Mouse (Mus musculus) lung, embryonic 14.5 days (tissue): ENCODE measurements at regions not wholly inside any gene's neighbourhood (a gene's known extent, or its start where the extent isn't known, plus 50 kb on each side); places are given as distances from the start of the nearest gene placed in this dataset.

Source experiments
- ATAC-seq: fragments of 200-750 bp; cut with Nextera tagmentation; 2 replicates; pipeline ENCODE4 v1.8.0; 2017; ENCODE audit warnings: mild to moderate bottlenecking, moderate TSS enrichment, moderate library complexity; ENCODE audit not compliant: insufficient read depth
- DNase-seq: peaks from one replicate; pipeline ENCODE4 v3.0.0-alpha.2; 2015
- H3K27ac ChIP-seq: fragments of 300-500 bp; sonication (generic); 2 replicates; pipeline ENCODE4 v1.5.1; 2014; ENCODE audit warnings: low read depth, mild to moderate bottlenecking, moderate library complexity
- H3K27me3 ChIP-seq: fragments of 300-500 bp; sonication (generic); 2 replicates; pipeline ENCODE4 v1.6.1; 2014; ENCODE audit warnings: low read length, control low read depth; ENCODE audit not compliant: insufficient read depth
- H3K36me3 ChIP-seq: fragments of 300-500 bp; sonication (generic); 2 replicates; pipeline ENCODE4 v1.6.1; 2014; ENCODE audit warnings: control low read depth; ENCODE audit not compliant: insufficient read depth
- H3K4me1 ChIP-seq: fragments of 300-500 bp; sonication (generic); 2 replicates; pipeline ENCODE4 v1.6.1; 2014; ENCODE audit warnings: antibody characterized with exemption, control low read depth; ENCODE audit not compliant: insufficient read depth
- H3K4me2 ChIP-seq: fragments of 300-500 bp; sonication (generic); 2 replicates; pipeline ENCODE4 v1.6.1; 2014; ENCODE audit warnings: mild to moderate bottlenecking
- H3K4me3 ChIP-seq: fragments of 300-500 bp; sonication (generic); 2 replicates; pipeline ENCODE4 v1.5.1; 2014; ENCODE audit warnings: low read depth, low read length
- H3K9ac ChIP-seq: fragments of 300-500 bp; sonication (generic); 2 replicates; pipeline ENCODE4 v1.6.1; 2014
- H3K9me3 ChIP-seq: fragments of 300-500 bp; sonication (generic); 2 replicates; pipeline ENCODE4 v1.6.1; 2016; ENCODE audit warnings: low read depth, low read length, control low read depth
- CTCF ChIP-seq: IDR thresholded peaks from 2 replicates; pipeline ENCODE4 v1.5.1; 2016; ENCODE audit warnings: antibody characterized with exemption, low read depth
- WGBS: fragments of 180-500 bp; shearing (Covaris S2); extraction: QIAGEN DNeasy Blood & Tissue Kit; methylation state at CpG from one replicate; pipeline ENCODE4 v1.1.7; 2014; 5-methylcytosine and 5-hydroxymethylcytosine counted together

DNA sequence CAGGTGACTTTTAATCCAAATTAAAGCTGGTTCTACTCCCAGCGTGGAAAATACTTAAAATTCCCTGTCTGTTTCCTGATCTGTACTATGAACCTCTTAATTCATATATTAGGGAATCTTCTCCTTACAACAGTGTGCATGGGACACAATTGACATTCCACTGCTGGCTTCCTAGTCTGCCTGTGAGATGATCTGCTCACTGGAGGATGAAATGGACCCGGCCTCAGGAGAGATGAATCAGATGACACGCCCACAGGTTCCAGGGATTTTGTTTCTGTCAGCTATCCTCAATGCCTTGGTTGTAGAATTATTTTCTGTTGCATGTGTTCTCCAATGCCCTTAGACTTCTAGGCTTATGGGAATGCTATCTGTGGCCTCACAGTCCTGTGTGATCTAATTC, 231.9 kb upstream of the Ntm start:
- Histone ChIP-seq H3K4me1 (no peaks in the 10 kb centered on the region), H3K4me2 (no peak overlapping the region), H3K36me3 (no peaks in the 10 kb centered on the region), H3K9me3 (no peaks in the 10 kb centered on the region), H3K4me3 (no peak overlapping the region), H3K27ac (no peak overlapping the region), H3K27me3 (no peaks in the 10 kb centered on the region), H3K9ac (no peak overlapping the region)
- no peak for TF ChIP-seq CTCF
- no peak for DNase-seq
- 83% methylated on average over 3 of the region's 3 CpGs for WGBS
- ATAC-seq, result no peak

DNA sequence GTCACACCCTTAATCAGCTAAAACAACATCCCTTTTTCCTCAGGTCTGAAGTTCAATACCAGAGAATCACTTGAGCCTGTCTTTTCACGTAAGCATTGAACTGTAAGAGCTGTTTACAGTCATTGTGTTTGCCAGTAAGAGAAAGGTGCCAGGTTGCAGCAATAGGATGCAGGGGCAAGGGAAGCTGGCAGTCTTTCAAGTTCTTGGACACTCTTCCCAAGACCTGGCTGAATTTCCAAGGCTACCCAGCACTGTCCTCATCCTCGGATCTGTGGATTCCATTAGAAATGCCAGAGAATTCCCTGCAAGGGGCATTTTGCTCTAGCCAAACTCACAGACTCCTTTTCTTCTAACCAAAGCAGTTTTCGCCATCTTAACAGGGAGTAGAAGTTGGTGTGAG, 224.5 kb upstream of the Snx19 start:
- Histone ChIP-seq H3K27me3 (no peaks in the 10 kb centered on the region), H3K9me3 (no peaks in the 10 kb centered on the region), H3K36me3 (no peaks in the 10 kb centered on the region), H3K4me2 (no peak overlapping the region), H3K9ac (no peak overlapping the region), H3K27ac (no peak overlapping the region), H3K4me1 (no peaks in the 10 kb centered on the region), H3K4me3 (no peak overlapping the region)
- no peak for ATAC-seq
- no peak for TF ChIP-seq CTCF
- no peak for DNase-seq
- WGBS, result 83% methylated on average over 3 of the region's 3 CpGs

DNA sequence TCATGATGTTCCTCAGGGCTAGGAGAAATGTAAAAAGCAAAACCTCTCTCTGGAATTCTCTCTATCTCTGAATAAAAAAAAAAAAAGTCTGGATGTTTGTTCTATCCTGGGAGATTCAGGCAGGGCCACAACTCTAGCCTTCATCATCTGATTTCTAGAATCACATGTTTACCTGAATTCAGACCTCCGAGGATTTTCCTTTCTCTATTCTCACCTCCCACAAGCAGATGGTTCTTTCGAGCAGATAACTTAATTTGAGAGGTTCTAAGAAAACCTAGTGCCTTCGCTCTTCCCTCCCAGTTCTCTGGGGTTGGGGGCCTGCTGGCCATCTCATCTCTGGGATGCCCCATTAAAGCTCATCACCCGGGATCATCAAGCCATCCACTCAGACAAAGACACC, 219.3 kb upstream of the Snx19 start:
- no peak for TF ChIP-seq CTCF
- DNase-seq, result no peak
- H3K27me3 ChIP-seq, result no peaks in the 10 kb centered on the region

DNA sequence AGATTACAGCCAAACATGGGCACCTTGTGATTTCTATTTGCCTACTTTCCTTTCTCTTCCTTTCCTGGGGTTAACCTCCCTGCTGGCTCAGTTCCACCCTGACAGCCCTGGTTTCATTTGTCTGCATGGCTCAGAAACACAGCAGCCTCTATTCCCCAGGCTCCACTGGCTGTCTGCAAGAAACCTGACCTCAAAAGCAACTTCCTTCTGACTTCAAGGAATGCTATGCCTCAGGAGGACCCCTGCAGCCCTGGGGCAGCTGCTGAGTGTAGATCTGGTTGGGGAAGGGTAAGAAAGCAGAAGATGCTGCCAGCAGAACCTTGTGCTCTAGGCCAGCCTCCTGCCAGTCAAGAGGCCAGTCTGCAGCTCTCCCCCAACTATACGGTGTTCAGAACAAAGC, 217.1 kb upstream of the Snx19 start:
- WGBS, result 77% methylated on average over 1 of the region's 1 CpGs
- Histone ChIP-seq H3K9me3 (no peaks in the 10 kb centered on the region), H3K4me1 (no peaks in the 10 kb centered on the region), H3K27me3 (no peaks in the 10 kb centered on the region), H3K9ac (no peak overlapping the region), H3K27ac (no peak overlapping the region), H3K4me2 (no peak overlapping the region), H3K36me3 (no peaks in the 10 kb centered on the region), H3K4me3 (no peak overlapping the region)
- no peak for ATAC-seq
- DNase-seq, result no peak
- no peak for TF ChIP-seq CTCF

More for the DNA sequence above, 219.3 kb upstream of the Snx19 start:
- H3K9me3 ChIP-seq, result no peaks in the 10 kb centered on the region
- H3K4me2 ChIP-seq, result no peak overlapping the region
- H3K27ac ChIP-seq, result no peak overlapping the region
- H3K4me1 ChIP-seq, result no peaks in the 10 kb centered on the region
- no peak overlapping the region for H3K9ac ChIP-seq
- no peak for ATAC-seq
- WGBS, result 77% methylated on average over 4 of the region's 4 CpGs
- no peaks in the 10 kb centered on the region for H3K36me3 ChIP-seq
- H3K4me3 ChIP-seq, result no peak overlapping the region

DNA sequence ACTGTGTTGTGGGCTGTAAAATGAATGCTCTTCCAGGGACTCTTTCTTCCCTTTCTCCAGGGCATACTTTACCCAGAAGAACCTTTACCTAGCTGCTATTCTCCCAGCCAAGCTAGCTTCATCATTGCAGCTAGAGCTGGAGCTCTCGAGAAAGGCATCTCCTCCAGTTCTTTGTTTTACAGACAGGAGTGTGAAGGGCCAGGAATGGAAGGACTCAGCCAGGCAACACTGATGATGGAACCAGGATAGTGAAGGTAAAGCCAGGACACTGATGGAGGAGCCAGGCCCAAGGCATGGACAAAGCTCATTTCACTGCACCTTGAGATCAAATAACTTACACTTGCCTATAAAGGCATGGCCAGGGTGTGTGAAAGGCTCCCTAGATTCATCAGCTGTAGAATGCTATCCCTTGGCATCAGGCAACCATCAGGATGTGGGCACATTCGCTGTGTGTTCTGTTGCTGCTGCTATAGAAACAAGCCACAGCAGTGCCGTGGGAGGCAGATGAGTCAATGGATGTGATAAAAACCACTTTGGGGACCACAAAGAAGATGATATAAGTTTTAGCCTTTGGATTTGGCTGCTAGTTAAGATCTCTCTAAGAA, 214.3 kb upstream of the Snx19 start:
- no peak overlapping the region for H3K4me3 ChIP-seq
- H3K4me2 ChIP-seq, result no peak overlapping the region
- no peak overlapping the region for H3K9ac ChIP-seq
- H3K27me3 ChIP-seq, result no peaks in the 10 kb centered on the region
- DNase-seq (no peak), ATAC-seq (no peak)
- 75% methylated on average over 3 of the region's 3 CpGs for WGBS
- no peaks in the 10 kb centered on the region for H3K4me1 ChIP-seq
- no peaks in the 10 kb centered on the region for H3K36me3 ChIP-seq
- H3K9me3 ChIP-seq, result no peaks in the 10 kb centered on the region
- no peak for TF ChIP-seq CTCF
- H3K27ac ChIP-seq, result no peak overlapping the region

DNA sequence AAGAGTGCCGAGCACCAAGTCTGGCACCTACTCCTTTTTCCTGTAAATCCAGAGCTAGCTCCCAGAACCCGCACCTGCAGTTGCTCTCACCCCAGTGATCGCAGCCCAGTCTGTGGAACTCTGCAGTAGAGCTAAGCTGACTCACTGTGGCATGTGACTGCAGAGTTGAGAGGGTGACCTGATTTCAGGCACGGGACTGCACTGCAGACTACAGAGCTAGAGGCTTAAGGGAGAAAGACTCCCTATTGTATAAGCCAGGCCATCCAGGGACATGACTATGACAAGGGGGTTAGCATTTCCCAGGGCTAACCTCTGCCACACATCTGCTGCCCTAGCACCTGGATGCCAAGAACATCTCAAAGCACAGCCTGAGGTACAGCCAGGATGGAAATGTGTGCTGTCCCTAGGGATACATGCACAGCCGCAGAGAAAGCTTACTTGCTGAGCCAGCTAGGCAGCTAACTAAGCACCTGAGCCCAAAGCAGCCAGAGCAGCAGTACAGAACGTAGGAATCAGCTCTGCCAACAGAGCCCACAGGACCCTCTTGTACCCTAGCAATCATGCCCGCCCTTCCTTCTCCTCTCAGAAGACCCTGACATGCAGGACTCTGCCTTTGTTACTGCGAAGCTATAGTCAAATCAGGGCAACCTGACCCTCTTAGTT, 192.3 kb upstream of the Snx19 start:
- no peaks in the 10 kb centered on the region for H3K36me3 ChIP-seq
- no peaks in the 10 kb centered on the region for H3K9me3 ChIP-seq
- H3K27ac ChIP-seq, result no peak overlapping the region
- H3K4me3 ChIP-seq, result no peak overlapping the region
- no peak overlapping the region for H3K4me2 ChIP-seq
- H3K4me1 ChIP-seq, result no peaks in the 10 kb centered on the region
- TF ChIP-seq CTCF, result no peak
- H3K27me3 ChIP-seq, result no peaks in the 10 kb centered on the region
- ATAC-seq (no peak), DNase-seq (no peak)
- H3K9ac ChIP-seq, result no peak overlapping the region
- WGBS, result 74% methylated on average over 8 of the region's 8 CpGs

DNA sequence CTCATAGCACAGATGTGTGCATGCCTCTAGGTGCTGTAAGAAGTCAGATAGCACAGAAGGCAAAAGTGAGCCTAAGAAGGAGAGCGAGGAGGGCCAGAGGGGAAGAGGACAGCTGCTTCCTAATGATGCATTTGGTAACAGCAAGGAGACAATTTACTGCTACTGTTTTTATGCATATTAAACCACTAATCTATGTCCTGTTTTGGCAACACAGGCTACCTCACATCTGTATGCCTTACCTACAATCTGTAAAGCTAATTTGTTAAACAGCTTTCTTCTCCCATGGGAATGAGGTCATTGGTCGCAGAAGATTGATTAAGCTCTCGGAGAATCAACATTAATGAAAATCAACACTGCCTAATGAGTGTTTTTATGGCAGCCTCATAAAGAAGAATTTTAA, 191.1 kb upstream of the Snx19 start:
- 70% methylated on average over 3 of the region's 3 CpGs for WGBS
- ATAC-seq (no peak), DNase-seq (no peak)
- no peaks in the 10 kb centered on the region for H3K4me1 ChIP-seq
- no peaks in the 10 kb centered on the region for H3K36me3 ChIP-seq
- TF ChIP-seq CTCF, result no peak
- no peak overlapping the region for H3K4me3 ChIP-seq
- no peak overlapping the region for H3K27ac ChIP-seq
- H3K9me3 ChIP-seq, result no peaks in the 10 kb centered on the region
- H3K4me2 ChIP-seq, result no peak overlapping the region
- H3K9ac ChIP-seq, result no peak overlapping the region
- no peaks in the 10 kb centered on the region for H3K27me3 ChIP-seq

DNA sequence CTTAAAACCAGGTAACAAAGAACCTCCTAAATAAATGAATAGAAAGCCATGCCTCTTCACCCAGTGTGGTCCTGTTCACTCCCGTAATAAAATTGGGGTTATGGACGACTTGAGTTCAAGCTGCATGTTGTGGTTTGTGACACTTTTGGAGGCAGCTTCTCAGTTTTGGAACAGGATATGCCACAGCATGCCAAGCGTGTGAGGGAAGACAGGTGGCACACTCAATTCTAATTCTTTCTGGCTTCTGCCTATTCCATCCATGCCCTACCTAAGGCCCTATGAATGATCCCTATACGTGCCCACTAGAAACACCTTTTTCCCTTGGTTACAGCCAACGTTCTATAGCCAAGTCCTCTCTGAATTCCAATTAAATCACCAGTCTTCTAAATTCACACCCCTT, 184.8 kb upstream of the Snx19 start:
- H3K27ac ChIP-seq, result no peak overlapping the region
- no peaks in the 10 kb centered on the region for H3K4me1 ChIP-seq
- ATAC-seq (no peak), DNase-seq (no peak)
- no peak for TF ChIP-seq CTCF
- no peaks in the 10 kb centered on the region for H3K9me3 ChIP-seq
- H3K4me3 ChIP-seq, result no peak overlapping the region
- no peaks in the 10 kb centered on the region for H3K27me3 ChIP-seq
- no peaks in the 10 kb centered on the region for H3K36me3 ChIP-seq
- no peak overlapping the region for H3K4me2 ChIP-seq
- 82% methylated on average over 5 of the region's 5 CpGs for WGBS
- no peak overlapping the region for H3K9ac ChIP-seq
